Mouse (Mus musculus): ENCODE data around the gene Gm8947. TPM values are rescaled to one million over a fixed set of nuclear protein-coding genes. Genes with fewer than 3 reads are reported as not detected.
"Not testable (repeated sequence)": the region's sequence is repeated elsewhere in the genome, so short reads cannot be mapped to it uniquely, and the experiment has no call there.

The Gm8947 gene
- polyA plus RNA-seq, 1 experiment from 2014 or later: 0.55 TPM

DNA sequence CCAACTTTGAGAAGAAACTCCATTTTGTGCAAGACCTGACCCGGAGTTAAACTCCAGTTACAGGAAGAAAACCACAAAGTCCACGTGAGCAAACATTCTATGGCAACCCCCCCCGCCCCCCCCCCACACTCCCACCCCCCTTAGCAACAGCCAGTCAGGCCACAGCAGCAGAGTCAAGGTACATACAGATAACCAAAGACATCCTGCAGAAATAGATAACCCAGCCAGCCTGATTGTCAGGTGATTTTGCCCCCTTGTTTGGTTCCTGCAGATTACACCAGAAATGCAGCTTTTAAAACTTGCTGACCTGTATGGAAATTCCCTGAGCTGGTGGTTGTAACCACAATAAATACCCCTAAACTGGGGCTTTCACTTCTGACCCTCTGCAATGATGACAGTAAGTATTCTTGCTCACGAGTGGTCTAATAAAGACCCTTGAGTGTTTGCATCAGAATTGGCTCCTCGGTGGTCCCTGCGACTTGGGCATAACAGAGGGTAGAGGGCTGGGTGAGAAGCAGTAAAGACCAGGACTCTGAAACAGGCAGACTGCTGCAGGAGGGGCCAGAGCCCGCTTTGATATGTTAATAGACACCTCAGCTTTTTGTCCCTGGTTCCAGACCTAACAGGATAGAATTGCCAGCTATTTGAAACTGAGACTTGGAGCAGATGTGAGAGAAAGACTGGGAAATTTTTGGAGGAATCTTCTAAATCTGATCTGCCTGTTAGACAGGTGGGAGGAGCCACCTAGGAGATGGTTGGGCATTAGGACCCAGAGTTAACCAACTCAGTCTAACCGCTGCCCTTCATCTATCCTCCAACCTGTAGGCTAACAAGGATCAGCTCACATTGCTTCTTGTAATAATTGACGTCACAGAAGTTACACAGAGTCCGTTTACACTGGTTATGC is 14.9 kb upstream of the Gm8947 start:
- DNase-seq (ENCODE audit: low spot score) (peak; percentile 68), ATAC-seq (replicated peaks; ENCODE audit: low FRiP score) (peak; percentile 91)
- Histone ChIP-seq H3K27ac (ENCODE audit: low read depth, low read length) (peak overlapping the region; percentile 89), H3K4me2 (peak overlapping the region; percentile 57), H3K36me3 (ENCODE audit: control insufficient read depth, insufficient read depth, low read length) (no peaks in the 10 kb centered on the region), H3K27me3 (replicated peaks; ENCODE audit: control insufficient read depth, insufficient read depth, low read length) (no peaks in the 10 kb centered on the region), H3K9ac (ENCODE audit: low read depth, low read length) (peak overlapping the region; percentile 47; the same call in 1 of the 2 replicates), H3K4me3 (ENCODE audit: low read depth, low read length) (peak overlapping the region; percentile 27), H3K9me3 (ENCODE audit: control insufficient read depth, low read length) (no peaks in the 10 kb centered on the region), H3K4me1 (replicated peaks; ENCODE audit: control insufficient read depth, insufficient read depth, low read length) (peaks cover 12% of the 10 kb centered on the region)
- WGBS: 7% methylated on average over 10 of the region's 10 CpGs

DNA sequence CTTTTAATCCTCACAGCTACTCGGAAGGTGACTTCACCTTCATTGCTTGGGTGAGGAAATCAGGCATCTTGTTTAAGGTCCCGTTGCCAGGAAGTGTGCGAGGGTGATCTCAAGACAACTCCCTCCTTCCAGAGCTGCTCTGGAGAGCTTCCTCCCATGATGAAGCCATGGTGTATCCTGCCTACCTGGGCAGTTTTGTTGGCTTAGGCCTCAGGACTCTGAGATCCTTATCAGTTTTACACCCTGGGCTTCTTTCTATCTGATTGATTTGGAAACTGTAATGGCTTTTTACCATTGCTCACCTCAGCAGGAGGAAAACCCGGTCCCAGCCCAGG is 14.3 kb upstream of the Gm8947 start:
- ATAC-seq (replicated peaks; ENCODE audit: low FRiP score) (peak; percentile 14; the same call in 1 of the 2 replicates), DNase-seq (ENCODE audit: low spot score) (no peak)
- H3K27me3 ChIP-seq (replicated peaks; ENCODE audit: control insufficient read depth, insufficient read depth, low read length): no peaks in the 10 kb centered on the region
- peak overlapping the region; percentile 47; the same call in 1 of the 2 replicates for H3K9ac ChIP-seq (ENCODE audit: low read depth, low read length)
- peak overlapping the region; percentile 89 for H3K27ac ChIP-seq (ENCODE audit: low read depth, low read length)
- H3K36me3 ChIP-seq (ENCODE audit: control insufficient read depth, insufficient read depth, low read length): no peaks in the 10 kb centered on the region
- H3K9me3 ChIP-seq (ENCODE audit: control insufficient read depth, low read length): no peaks in the 10 kb centered on the region
- H3K4me1 ChIP-seq (replicated peaks; ENCODE audit: control insufficient read depth, insufficient read depth, low read length): peaks cover 12% of the 10 kb centered on the region
- 18% methylated on average over 4 of the region's 4 CpGs for WGBS
- H3K4me2 ChIP-seq: peak overlapping the region; percentile 57
- H3K4me3 ChIP-seq (ENCODE audit: low read depth, low read length): peak overlapping the region; percentile 27

DNA sequence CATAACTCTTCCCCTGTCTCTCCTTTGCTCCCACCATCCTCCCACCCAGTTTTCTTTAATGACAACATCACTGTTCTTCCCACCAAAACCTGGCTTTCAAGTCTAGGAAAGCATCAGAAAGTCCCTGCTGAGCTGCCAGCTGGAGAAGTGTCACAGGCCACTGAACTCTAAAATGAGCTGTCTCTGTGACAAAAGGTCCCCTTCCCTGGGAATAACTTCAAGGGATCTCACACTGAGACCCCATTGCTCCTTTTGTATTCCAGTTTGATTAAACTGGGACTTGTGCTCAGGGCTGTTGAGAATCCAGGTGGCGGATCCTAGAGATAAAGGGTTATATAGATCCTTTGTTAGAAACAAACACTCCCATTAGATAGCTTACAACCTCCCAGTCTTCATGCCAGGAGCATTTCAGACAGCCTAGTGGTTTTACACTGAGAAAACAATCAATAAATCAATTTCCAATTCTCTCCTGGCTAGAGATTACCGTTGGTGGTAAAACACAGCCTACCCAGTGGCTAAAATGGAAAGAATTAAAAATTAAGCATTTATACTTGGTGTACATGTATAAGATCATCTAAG is 13.6 kb upstream of the Gm8947 start:
- DNase-seq (ENCODE audit: low spot score) (no peak), ATAC-seq (replicated peaks; ENCODE audit: low FRiP score) (no peak)
- H3K4me3 ChIP-seq (ENCODE audit: low read depth, low read length): no peak overlapping the region
- no peaks in the 10 kb centered on the region for H3K36me3 ChIP-seq (ENCODE audit: control insufficient read depth, insufficient read depth, low read length)
- no peak overlapping the region for H3K4me2 ChIP-seq
- no peaks in the 10 kb centered on the region for H3K27me3 ChIP-seq (replicated peaks; ENCODE audit: control insufficient read depth, insufficient read depth, low read length)
- 71% methylated on average over 2 of the region's 2 CpGs for WGBS
- H3K9ac ChIP-seq (ENCODE audit: low read depth, low read length): no peak overlapping the region
- peaks cover 12% of the 10 kb centered on the region for H3K4me1 ChIP-seq (replicated peaks; ENCODE audit: control insufficient read depth, insufficient read depth, low read length)
- no peak overlapping the region; the same call in 1 of the 2 replicates for H3K27ac ChIP-seq (ENCODE audit: low read depth, low read length)
- H3K9me3 ChIP-seq (ENCODE audit: control insufficient read depth, low read length): no peaks in the 10 kb centered on the region

DNA sequence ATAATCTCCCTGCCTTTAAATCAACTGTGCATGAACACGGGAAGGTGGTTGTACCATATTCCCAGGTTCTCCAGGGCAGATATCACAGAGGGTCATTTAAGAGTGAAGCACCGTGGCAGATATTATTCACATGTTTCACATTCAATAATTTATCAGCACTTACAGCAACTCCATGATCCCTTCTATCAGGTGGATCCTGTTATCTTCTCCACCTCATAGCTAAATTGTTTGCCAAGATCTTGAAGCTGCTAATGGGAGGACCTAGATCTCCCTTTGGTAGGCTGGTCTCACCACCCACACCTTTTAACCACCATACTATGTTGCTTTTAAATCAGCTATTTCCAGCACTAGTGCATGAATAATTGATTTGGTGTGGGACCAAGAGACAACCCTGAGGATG is 12.0 kb upstream of the Gm8947 start:
- Histone ChIP-seq H3K4me2 (no peak overlapping the region), H3K36me3 (ENCODE audit: control insufficient read depth, insufficient read depth, low read length) (no peaks in the 10 kb centered on the region), H3K4me3 (ENCODE audit: low read depth, low read length) (no peak overlapping the region), H3K4me1 (replicated peaks; ENCODE audit: control insufficient read depth, insufficient read depth, low read length) (peaks cover 12% of the 10 kb centered on the region), H3K27me3 (replicated peaks; ENCODE audit: control insufficient read depth, insufficient read depth, low read length) (no peaks in the 10 kb centered on the region), H3K9ac (ENCODE audit: low read depth, low read length) (no peak overlapping the region), H3K27ac (ENCODE audit: low read depth, low read length) (no peak overlapping the region), H3K9me3 (ENCODE audit: control insufficient read depth, low read length) (no peaks in the 10 kb centered on the region)
- 61% methylated on average over 2 of the region's 2 CpGs for WGBS
- no peak for DNase-seq (ENCODE audit: low spot score)
- ATAC-seq (replicated peaks; ENCODE audit: low FRiP score): no peak; the same call in 1 of the 2 replicates

- not testable (repeated sequence) for H3K4me1 ChIP-seq (replicated peaks; ENCODE audit: control insufficient read depth, insufficient read depth, low read length); H3K4me2 ChIP-seq; H3K4me3 ChIP-seq (ENCODE audit: low read depth, low read length); H3K36me3 ChIP-seq (ENCODE audit: control insufficient read depth, insufficient read depth, low read length); H3K9ac ChIP-seq (ENCODE audit: low read depth, low read length); H3K9me3 ChIP-seq (ENCODE audit: control insufficient read depth, low read length); H3K27me3 ChIP-seq (replicated peaks; ENCODE audit: control insufficient read depth, insufficient read depth, low read length); ATAC-seq (replicated peaks; ENCODE audit: low FRiP score); H3K27ac ChIP-seq (ENCODE audit: low read depth, low read length); DNase-seq (ENCODE audit: low spot score)
- no CpG with 5 or more reads among the region's 7 CpGs for whole genome bisulfite sequencing
These were observed 9.9 kb upstream of the Gm8947 start, which contains the start of gene Gm47985 for GRCm38 (mm10) chr1:151182266-151182665. Gm47985 (plus strand) TSS chr1:151182537.

DNA sequence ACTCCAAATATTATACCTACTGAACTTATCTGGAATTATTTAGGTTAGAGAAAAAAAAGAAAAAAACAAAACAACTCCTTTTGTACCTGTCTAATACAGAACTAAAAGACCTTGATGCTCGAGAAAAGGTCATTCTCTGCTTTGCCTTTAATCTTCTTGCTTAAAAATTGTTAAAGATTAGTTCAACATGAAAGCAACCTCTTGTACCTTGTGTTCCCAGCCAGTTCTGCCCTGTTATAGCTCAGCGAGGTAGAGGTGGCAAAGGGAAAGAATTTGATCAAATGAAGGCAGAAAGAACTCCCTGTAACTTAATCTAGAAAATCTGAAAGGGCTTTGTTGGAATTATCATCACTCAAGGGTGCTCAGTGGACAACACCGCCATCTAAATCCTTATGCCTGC is 6.0 kb upstream of the Gm8947 start:
- H3K9ac ChIP-seq (ENCODE audit: low read depth, low read length); ATAC-seq (replicated peaks; ENCODE audit: low FRiP score); H3K36me3 ChIP-seq (ENCODE audit: control insufficient read depth, insufficient read depth, low read length); H3K9me3 ChIP-seq (ENCODE audit: control insufficient read depth, low read length); H3K27me3 ChIP-seq (replicated peaks; ENCODE audit: control insufficient read depth, insufficient read depth, low read length); DNase-seq (ENCODE audit: low spot score); H3K4me2 ChIP-seq; H3K4me1 ChIP-seq (replicated peaks; ENCODE audit: control insufficient read depth, insufficient read depth, low read length); H3K27ac ChIP-seq (ENCODE audit: low read depth, low read length); H3K4me3 ChIP-seq (ENCODE audit: low read depth, low read length): not testable (repeated sequence)
- 79% methylated on average over 3 of the region's 3 CpGs for WGBS

- not testable (repeated sequence) for H3K9me3 ChIP-seq (ENCODE audit: control insufficient read depth, low read length); H3K27ac ChIP-seq (ENCODE audit: low read depth, low read length); H3K9ac ChIP-seq (ENCODE audit: low read depth, low read length); H3K27me3 ChIP-seq (replicated peaks; ENCODE audit: control insufficient read depth, insufficient read depth, low read length); H3K4me2 ChIP-seq; H3K4me3 ChIP-seq (ENCODE audit: low read depth, low read length); H3K36me3 ChIP-seq (ENCODE audit: control insufficient read depth, insufficient read depth, low read length); DNase-seq (ENCODE audit: low spot score); H3K4me1 ChIP-seq (replicated peaks; ENCODE audit: control insufficient read depth, insufficient read depth, low read length); ATAC-seq (replicated peaks; ENCODE audit: low FRiP score)
- 70% methylated on average over 4 of the region's 4 CpGs for WGBS
These were observed 5.2 kb upstream of the Gm8947 start for GRCm38 (mm10) chr1:151186879-151187424.

DNA sequence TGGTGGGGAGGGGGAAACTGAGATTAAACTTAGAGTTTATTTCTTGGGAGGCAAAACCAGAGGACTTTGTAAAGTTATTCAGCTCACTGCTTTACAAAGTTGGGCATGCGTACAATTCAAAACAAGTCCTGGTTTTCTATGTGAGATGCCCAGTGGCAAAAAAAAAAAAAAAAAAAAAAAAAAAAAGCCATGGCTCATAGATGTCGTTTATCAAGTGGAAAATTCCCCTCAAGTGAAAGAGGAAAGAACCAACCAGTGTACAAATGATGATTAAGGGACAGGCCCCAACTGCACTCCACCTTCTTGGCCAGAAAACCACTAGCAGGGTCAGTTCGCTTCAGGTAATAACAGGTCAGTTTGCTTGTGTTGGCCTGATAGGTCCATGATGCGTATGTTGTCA is 3.7 kb upstream of the Gm8947 start:
- H3K4me3 ChIP-seq (ENCODE audit: low read depth, low read length): no peak overlapping the region
- no peaks in the 10 kb centered on the region for H3K9me3 ChIP-seq (ENCODE audit: control insufficient read depth, low read length)
- no peak overlapping the region for H3K4me2 ChIP-seq
- 87% methylated on average over 4 of the region's 4 CpGs for WGBS
- ATAC-seq (replicated peaks; ENCODE audit: low FRiP score) (0 out of 2 replicates have a peak, but pooled peaks have one; percentile 12), DNase-seq (ENCODE audit: low spot score) (no peak)
- H3K4me1 ChIP-seq (replicated peaks; ENCODE audit: control insufficient read depth, insufficient read depth, low read length): no peaks in the 10 kb centered on the region; the same call in 1 of the 2 replicates
- no peaks in the 10 kb centered on the region for H3K27me3 ChIP-seq (replicated peaks; ENCODE audit: control insufficient read depth, insufficient read depth, low read length)
- no peaks in the 10 kb centered on the region for H3K36me3 ChIP-seq (ENCODE audit: control insufficient read depth, insufficient read depth, low read length)
- no peak overlapping the region for H3K27ac ChIP-seq (ENCODE audit: low read depth, low read length)
- H3K9ac ChIP-seq (ENCODE audit: low read depth, low read length): no peak overlapping the region
